Mouse (Mus musculus): ENCODE measurements around the gene Acsl1. TPM values are rescaled to one million over a fixed set of nuclear protein-coding genes. Genes with fewer than 3 reads are reported as not detected.

The Acsl1 gene
- total and polyA plus RNA-seq, 2 experiments from 2014 or later: 291 to 297 TPM

GRCm38 (mm10) chr8:46539701-46540100 is 68.9 kb downstream of the Acsl1 start:
- Histone ChIP-seq H3K27me3 (ENCODE audit: control insufficient read depth, insufficient read depth, low read length) (no peaks in the 10 kb centered on the region), H3K4me3 (ENCODE audit: low read depth, low read length) (no peak overlapping the region), H3K9ac (replicated peaks; ENCODE audit: low read depth, low read length) (no peak overlapping the region), H3K4me2 (ENCODE audit: low read depth, low read length) (no peak overlapping the region), H3K27ac (ENCODE audit: low read depth) (no peak overlapping the region), H3K36me3 (replicated peaks; ENCODE audit: control insufficient read depth, insufficient read depth, low read length) (peaks cover 29% of the 10 kb centered on the region), H3K9me3 (replicated peaks; ENCODE audit: control insufficient read depth, low read length) (no peaks in the 10 kb centered on the region), H3K4me1 (ENCODE audit: control insufficient read depth, insufficient read depth) (peaks cover 6% of the 10 kb centered on the region; the same call in 1 of the 2 replicates)
- TF ChIP-seq CTCF (IDR thresholded peaks at IDR 0.05; ENCODE audit: low read depth) (no peak), EP300 (IDR thresholded peaks at IDR 0.05; ENCODE audit: low read depth) (no peak)
- DNase-seq (ENCODE audit: low spot score): peak; percentile 28
- 29% methylated on average over 5 of the region's 5 CpGs for WGBS
- peak; percentile 62 for ATAC-seq (ENCODE audit: insufficient read depth, low read depth)

GRCm38 (mm10) chr8:46543191-46543590 is 72.4 kb downstream of the Acsl1 start:
- Histone ChIP-seq H3K36me3 (replicated peaks; ENCODE audit: control insufficient read depth, insufficient read depth, low read length) (no peaks in the 10 kb centered on the region), H3K4me1 (ENCODE audit: control insufficient read depth, insufficient read depth) (peaks cover 14% of the 10 kb centered on the region), H3K4me3 (ENCODE audit: low read depth, low read length) (no peak overlapping the region), H3K27ac (ENCODE audit: low read depth) (no peak overlapping the region), H3K9me3 (replicated peaks; ENCODE audit: control insufficient read depth, low read length) (no peaks in the 10 kb centered on the region), H3K4me2 (ENCODE audit: low read depth, low read length) (no peak overlapping the region), H3K9ac (replicated peaks; ENCODE audit: low read depth, low read length) (no peak overlapping the region), H3K27me3 (ENCODE audit: control insufficient read depth, insufficient read depth, low read length) (no peaks in the 10 kb centered on the region)
- DNase-seq (ENCODE audit: low spot score) (no peak), ATAC-seq (ENCODE audit: insufficient read depth, low read depth) (no peak)
- 74% methylated on average over 7 of the region's 7 CpGs for WGBS
- no peak for TF ChIP-seq CTCF (IDR thresholded peaks at IDR 0.05; ENCODE audit: low read depth)
- no peak for TF ChIP-seq EP300 (IDR thresholded peaks at IDR 0.05; ENCODE audit: low read depth)

- Histone ChIP-seq H3K4me1 (ENCODE audit: control insufficient read depth, insufficient read depth) (peaks cover 14% of the 10 kb centered on the region), H3K27me3 (ENCODE audit: control insufficient read depth, insufficient read depth, low read length) (no peaks in the 10 kb centered on the region), H3K4me3 (ENCODE audit: low read depth, low read length) (no peak overlapping the region), H3K4me2 (ENCODE audit: low read depth, low read length) (no peak overlapping the region), H3K9me3 (replicated peaks; ENCODE audit: control insufficient read depth, low read length) (no peaks in the 10 kb centered on the region), H3K27ac (ENCODE audit: low read depth) (no peak overlapping the region), H3K36me3 (replicated peaks; ENCODE audit: control insufficient read depth, insufficient read depth, low read length) (no peaks in the 10 kb centered on the region), H3K9ac (replicated peaks; ENCODE audit: low read depth, low read length) (no peak overlapping the region)
- ATAC-seq (ENCODE audit: insufficient read depth, low read depth): no peak
- DNase-seq (ENCODE audit: low spot score): no peak
- 62% methylated on average over 6 of the region's 6 CpGs for WGBS
- TF ChIP-seq CTCF (IDR thresholded peaks at IDR 0.05; ENCODE audit: low read depth) (no peak), EP300 (IDR thresholded peaks at IDR 0.05; ENCODE audit: low read depth) (no peak)
Observed at GRCm38 (mm10) chr8:46543662-46544061, 72.8 kb downstream of the Acsl1 start.

- TF ChIP-seq EP300 (IDR thresholded peaks at IDR 0.05; ENCODE audit: low read depth): no peak
- no peak for TF ChIP-seq CTCF (IDR thresholded peaks at IDR 0.05; ENCODE audit: low read depth)
- DNase-seq (ENCODE audit: low spot score) (no peak), ATAC-seq (ENCODE audit: insufficient read depth, low read depth) (no peak)
- H3K4me3 ChIP-seq (ENCODE audit: low read depth, low read length): no peak overlapping the region
- 0 out of 2 replicates have a peak overlapping the region, but pooled peaks have one; percentile 71 for H3K27ac ChIP-seq (ENCODE audit: low read depth)
- 88% methylated on average over 5 of the region's 5 CpGs for WGBS
- H3K27me3 ChIP-seq (ENCODE audit: control insufficient read depth, insufficient read depth, low read length): no peaks in the 10 kb centered on the region
- peaks cover 16% of the 10 kb centered on the region for H3K4me1 ChIP-seq (ENCODE audit: control insufficient read depth, insufficient read depth)
- H3K36me3 ChIP-seq (replicated peaks; ENCODE audit: control insufficient read depth, insufficient read depth, low read length): no peaks in the 10 kb centered on the region
- H3K4me2 ChIP-seq (ENCODE audit: low read depth, low read length): no peak overlapping the region
- H3K9ac ChIP-seq (replicated peaks; ENCODE audit: low read depth, low read length): no peak overlapping the region; the same call in 1 of the 2 replicates
- H3K9me3 ChIP-seq (replicated peaks; ENCODE audit: control insufficient read depth, low read length): no peaks in the 10 kb centered on the region
Observed at GRCm38 (mm10) chr8:46545854-46546253, 75.0 kb downstream of the Acsl1 start.

- no peak for DNase-seq (ENCODE audit: low spot score)
- Histone ChIP-seq H3K36me3 (replicated peaks; ENCODE audit: control insufficient read depth, insufficient read depth, low read length) (no peaks in the 10 kb centered on the region), H3K9ac (replicated peaks; ENCODE audit: low read depth, low read length) (no peak overlapping the region), H3K4me2 (ENCODE audit: low read depth, low read length) (peak overlapping the region; percentile 16; the same call in 1 of the 2 replicates), H3K4me3 (ENCODE audit: low read depth, low read length) (no peak overlapping the region), H3K27me3 (ENCODE audit: control insufficient read depth, insufficient read depth, low read length) (no peaks in the 10 kb centered on the region), H3K27ac (ENCODE audit: low read depth) (peak overlapping the region; percentile 71), H3K9me3 (replicated peaks; ENCODE audit: control insufficient read depth, low read length) (no peaks in the 10 kb centered on the region), H3K4me1 (ENCODE audit: control insufficient read depth, insufficient read depth) (peaks cover 20% of the 10 kb centered on the region)
- 48% methylated on average over 11 of the region's 11 CpGs for WGBS
- TF ChIP-seq EP300 (IDR thresholded peaks at IDR 0.05; ENCODE audit: low read depth) (no peak), CTCF (IDR thresholded peaks at IDR 0.05; ENCODE audit: low read depth) (no peak)
- ATAC-seq (ENCODE audit: insufficient read depth, low read depth): no peak; the same call in 1 of the 2 replicates
Observed at GRCm38 (mm10) chr8:46546431-46547176, 75.8 kb downstream of the Acsl1 start.

All from heart, postnatal 0 days (tissue).